Mouse (Mus musculus) hindbrain, embryonic 14.5 days (tissue): ENCODE data around the gene Sapcd2. TPM values are rescaled to one million over a fixed set of nuclear protein-coding genes. Genes with fewer than 3 reads are reported as not detected.
"Not testable (repeated sequence)": the region's sequence is repeated elsewhere in the genome, so short reads cannot be mapped to it uniquely, and the experiment has no call there.

Experiments
- ATAC-seq: fragments of 200-750 bp; cut with Nextera tagmentation; 2 replicates; pipeline ENCODE4 v1.8.0; 2017; ENCODE audit warnings: moderate number of reproducible peaks, mild to moderate bottlenecking, moderate TSS enrichment, moderate library complexity; ENCODE audit not compliant: low FRiP score
- DNase-seq: peaks from one replicate; pipeline ENCODE4 v3.0.0-alpha.2; 2015; ENCODE audit warnings: low spot score
- H3K27ac ChIP-seq: fragments of 300-500 bp; sonication (generic); 2 replicates; pipeline ENCODE4 v1.5.1; 2014; ENCODE audit warnings: mild to moderate bottlenecking, moderate library complexity
- H3K27me3 ChIP-seq: fragments of 300-500 bp; sonication (generic); 2 replicates; pipeline ENCODE4 v1.6.1; 2014; ENCODE audit warnings: mild to moderate bottlenecking, low read length, mixed read lengths; ENCODE audit not compliant: control insufficient read depth, insufficient read depth
- H3K36me3 ChIP-seq: fragments of 300-500 bp; sonication (generic); replicated peaks from 2 replicates; pipeline ENCODE4 v1.6.1; 2014; ENCODE audit not compliant: control insufficient read depth, insufficient read depth
- H3K4me1 ChIP-seq: fragments of 300-500 bp; sonication (generic); replicated peaks from 2 replicates; pipeline ENCODE4 v1.6.1; 2014; ENCODE audit warnings: antibody characterized with exemption, low read length, mixed read lengths; ENCODE audit not compliant: control insufficient read depth, insufficient read depth
- H3K4me2 ChIP-seq: fragments of 300-500 bp; sonication (generic); replicated peaks from 2 replicates; pipeline ENCODE4 v1.6.1; 2014; ENCODE audit warnings: mild to moderate bottlenecking, moderate library complexity
- H3K4me3 ChIP-seq: fragments of 300-500 bp; sonication (generic); replicated peaks from 2 replicates; pipeline ENCODE4 v1.5.1; 2014; ENCODE audit warnings: mild to moderate bottlenecking, low read length
- H3K9ac ChIP-seq: fragments of 300-500 bp; sonication (generic); 2 replicates; pipeline ENCODE4 v1.6.1; 2014
- H3K9me3 ChIP-seq: fragments of 300-500 bp; sonication (generic); 2 replicates; pipeline ENCODE4 v1.6.1; 2016; ENCODE audit warnings: low read length; ENCODE audit not compliant: control insufficient read depth
- WGBS: fragments of 180-500 bp; shearing (Covaris S2); extraction: QIAGEN DNeasy Blood & Tissue Kit; methylation state at CpG from one replicate; pipeline ENCODE4 v1.1.7; 2014; 5-methylcytosine and 5-hydroxymethylcytosine counted together
- polyA plus RNA-seq: library from polyadenylated mRNA; unstranded; fragments of >200 nt; fragmentation: Nextera tagmentation; extraction: Ambion mirVana; gene quantifications from 2 replicates; pipeline ENCODE4 v1.2.1, GENCODE M21; 2014

The Sapcd2 gene
- polyA plus RNA-seq, 1 experiment from 2014 or later: 10.0 TPM

DNA sequence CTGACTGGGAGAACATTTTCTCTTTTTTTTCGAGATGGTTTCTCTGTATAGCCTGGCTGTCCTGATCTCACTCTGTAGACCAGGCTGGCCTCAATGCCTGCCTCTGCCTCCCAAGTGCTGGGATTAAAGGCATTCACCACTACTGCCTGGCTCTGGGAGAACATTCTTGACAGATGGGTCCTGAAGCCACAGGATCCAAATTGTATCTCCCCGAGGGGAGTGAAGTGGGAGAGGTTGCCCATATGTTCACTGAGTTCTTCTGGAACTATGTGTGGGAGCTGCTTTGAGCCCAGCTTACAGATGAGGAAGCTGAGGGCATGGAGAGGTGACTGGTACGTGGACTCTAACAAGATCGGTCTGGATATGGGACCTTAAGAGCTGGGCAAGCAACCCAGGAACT is 31.9 kb downstream of the Sapcd2 start:
- ATAC-seq (no peak), DNase-seq (no peak)
- Histone ChIP-seq H3K4me2 (peak overlapping the region; percentile 62), H3K4me1 (peaks cover 32% of the 10 kb centered on the region), H3K9me3 (no peaks in the 10 kb centered on the region), H3K27ac (peak overlapping the region; percentile 95; the same call in 1 of the 2 replicates), H3K9ac (peak overlapping the region; percentile 99), H3K36me3 (peaks cover 25% of the 10 kb centered on the region), H3K4me3 (peak overlapping the region; percentile 94), H3K27me3 (peaks cover 19% of the 10 kb centered on the region)
- WGBS: 85% methylated on average over 4 of the region's 4 CpGs

- H3K9me3 ChIP-seq: no peaks in the 10 kb centered on the region
- H3K36me3 ChIP-seq: peaks cover 67% of the 10 kb centered on the region
- DNase-seq: no peak
- no peaks in the 10 kb centered on the region for H3K27me3 ChIP-seq
- 90% methylated on average over 10 of the region's 10 CpGs for WGBS
- no peak overlapping the region for H3K27ac ChIP-seq
- H3K9ac ChIP-seq: no peak overlapping the region
- ATAC-seq: no peak
- peaks cover 16% of the 10 kb centered on the region for H3K4me1 ChIP-seq
- no peak overlapping the region for H3K4me2 ChIP-seq
- H3K4me3 ChIP-seq: no peak overlapping the region
Observed at GRCm38 (mm10) chr2:25408908-25409307, 36.8 kb downstream of the Sapcd2 start.

DNA sequence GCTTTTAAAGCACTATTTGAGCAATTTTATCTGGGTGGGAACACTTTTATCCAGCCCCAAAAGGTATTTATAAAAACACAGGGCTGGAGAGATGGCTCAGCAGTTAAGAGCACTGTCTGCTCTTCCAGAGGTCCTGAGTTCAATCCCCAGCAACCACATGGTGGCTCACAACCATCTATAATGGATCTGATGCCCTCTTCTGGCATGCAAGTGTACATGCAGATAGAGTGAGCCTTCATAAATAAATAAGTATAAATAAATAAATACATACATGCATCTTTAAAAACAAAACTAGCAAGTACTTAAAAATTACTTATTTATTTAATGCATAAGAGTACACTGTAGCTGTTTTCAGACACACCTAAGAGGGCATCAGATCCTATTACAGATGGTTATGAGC is 41.3 kb downstream of the Sapcd2 start:
- not testable (repeated sequence) for H3K4me2 ChIP-seq, H3K4me1 ChIP-seq, H3K27ac ChIP-seq, H3K27me3 ChIP-seq, H3K9me3 ChIP-seq, DNase-seq, ATAC-seq, H3K9ac ChIP-seq, H3K4me3 ChIP-seq
- peaks cover 51% of the 10 kb centered on the region for H3K36me3 ChIP-seq

- no peak for DNase-seq
- H3K36me3 ChIP-seq: peaks cover 18% of the 10 kb centered on the region
- no peaks in the 10 kb centered on the region for H3K27me3 ChIP-seq
- no peaks in the 10 kb centered on the region for H3K9me3 ChIP-seq
- H3K4me1 ChIP-seq: no peaks in the 10 kb centered on the region
- ATAC-seq: no peak
- no peak overlapping the region for H3K4me2 ChIP-seq
- H3K4me3 ChIP-seq: no peak overlapping the region
- no peak overlapping the region for H3K27ac ChIP-seq
- 14% methylated on average over 3 of the region's 3 CpGs for WGBS
- H3K9ac ChIP-seq: no peak overlapping the region
Observed at GRCm38 (mm10) chr2:25417426-25417825, 45.3 kb downstream of the Sapcd2 start.

- 24% methylated on average over 3 of the region's 3 CpGs for WGBS
- no peaks in the 10 kb centered on the region for H3K9me3 ChIP-seq
- no peaks in the 10 kb centered on the region for H3K36me3 ChIP-seq
- H3K27ac ChIP-seq: no peak overlapping the region
- peak; percentile 61 for DNase-seq
- peaks cover 10% of the 10 kb centered on the region; the same call in 1 of the 2 replicates for H3K27me3 ChIP-seq
- no peaks in the 10 kb centered on the region for H3K4me1 ChIP-seq
- ATAC-seq: no peak
- H3K4me2 ChIP-seq: no peak overlapping the region
- no peak overlapping the region; the same call in 1 of the 2 replicates for H3K9ac ChIP-seq
- no peak overlapping the region for H3K4me3 ChIP-seq
Observed at GRCm38 (mm10) chr2:25421896-25422295, 49.8 kb downstream of the Sapcd2 start.

DNA sequence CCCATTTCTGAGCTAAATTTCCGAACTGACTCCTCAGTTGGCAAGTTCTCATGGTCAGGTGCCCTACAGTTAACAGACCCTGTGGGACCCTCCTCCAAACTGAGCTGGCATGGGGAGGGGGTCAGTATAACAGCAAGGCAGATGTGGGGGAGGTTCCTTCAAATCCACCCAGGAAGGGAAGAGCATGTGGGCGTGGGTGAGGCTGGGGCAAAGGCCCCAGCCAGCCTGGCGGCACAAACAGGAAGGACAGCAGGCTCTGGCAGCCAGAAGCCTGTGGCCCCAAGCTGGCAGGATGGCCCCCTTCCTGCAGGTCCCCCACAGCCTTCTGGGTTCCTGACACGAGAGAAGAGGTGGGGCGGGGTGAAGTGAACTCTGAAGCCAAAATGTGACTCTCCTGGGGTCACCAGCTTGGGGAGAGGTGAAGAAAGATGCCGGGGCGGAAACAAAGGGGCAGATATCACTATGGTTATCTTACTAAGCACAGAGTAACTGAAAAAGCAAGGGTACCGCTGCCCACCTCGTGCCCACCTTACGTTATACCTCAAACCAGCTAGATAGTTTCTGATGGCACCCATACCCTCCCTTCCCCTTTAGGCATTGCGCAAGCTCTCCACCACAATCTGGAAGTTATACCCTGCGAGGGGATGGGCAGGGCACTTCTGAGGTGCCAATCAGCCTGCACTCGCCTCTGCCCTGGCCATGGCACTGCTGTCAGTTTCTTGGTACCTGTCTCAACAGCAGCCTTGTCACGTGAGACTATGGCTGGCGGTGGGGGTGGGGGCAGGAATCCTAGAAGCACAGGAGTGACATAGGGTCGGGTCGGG is 50.7 kb downstream of the Sapcd2 start, which contains the start of gene Fut7:
Fut7 (plus strand) TSS at position 681 of the 824 bp plus-strand sequence.
- no peak within 1 kb of the TSS for H3K27ac ChIP-seq
- H3K27me3 ChIP-seq: peaks cover 10% of the 10 kb centered on the region; the same call in 1 of the 2 replicates
- ATAC-seq (no peak), DNase-seq (no peak)
- no peaks in the 10 kb centered on the region for H3K36me3 ChIP-seq
- WGBS: 69% methylated on average over 17 of the region's 17 CpGs
- H3K9ac ChIP-seq: no peak within 1 kb of the TSS
- no peak within 1 kb of the TSS for H3K4me2 ChIP-seq
- H3K9me3 ChIP-seq: no peaks in the 10 kb centered on the region
- H3K4me3 ChIP-seq: no peak within 1 kb of the TSS
- H3K4me1 ChIP-seq: no peaks in the 10 kb centered on the region

DNA sequence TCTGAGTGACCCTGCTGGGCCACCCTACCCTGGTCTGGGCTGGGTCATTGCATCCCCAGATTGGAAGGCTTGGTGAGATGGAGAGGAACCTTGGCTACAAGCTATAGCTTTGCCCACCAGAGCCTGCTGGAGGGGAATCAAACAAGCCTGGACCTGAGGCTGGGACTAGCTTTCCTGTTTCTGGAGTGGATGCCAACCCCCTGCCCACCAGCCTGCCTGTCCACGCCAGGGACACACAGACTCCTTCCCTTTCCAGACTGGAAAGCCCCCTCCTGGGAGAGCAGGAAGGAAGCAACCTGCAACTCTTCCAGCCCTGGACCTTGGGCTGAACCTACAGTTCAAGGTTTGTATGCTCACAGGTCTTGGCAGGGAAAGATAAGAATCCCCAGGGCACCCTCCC is 51.5 kb downstream of the Sapcd2 start:
- Histone ChIP-seq H3K27ac (no peak overlapping the region), H3K36me3 (no peaks in the 10 kb centered on the region), H3K4me2 (no peak overlapping the region), H3K9ac (no peak overlapping the region), H3K4me1 (no peaks in the 10 kb centered on the region), H3K9me3 (no peaks in the 10 kb centered on the region), H3K27me3 (peaks cover 10% of the 10 kb centered on the region; the same call in 1 of the 2 replicates), H3K4me3 (no peak overlapping the region)
- WGBS: 67% methylated on average over 1 of the region's 1 CpGs
- DNase-seq (no peak), ATAC-seq (no peak)

DNA sequence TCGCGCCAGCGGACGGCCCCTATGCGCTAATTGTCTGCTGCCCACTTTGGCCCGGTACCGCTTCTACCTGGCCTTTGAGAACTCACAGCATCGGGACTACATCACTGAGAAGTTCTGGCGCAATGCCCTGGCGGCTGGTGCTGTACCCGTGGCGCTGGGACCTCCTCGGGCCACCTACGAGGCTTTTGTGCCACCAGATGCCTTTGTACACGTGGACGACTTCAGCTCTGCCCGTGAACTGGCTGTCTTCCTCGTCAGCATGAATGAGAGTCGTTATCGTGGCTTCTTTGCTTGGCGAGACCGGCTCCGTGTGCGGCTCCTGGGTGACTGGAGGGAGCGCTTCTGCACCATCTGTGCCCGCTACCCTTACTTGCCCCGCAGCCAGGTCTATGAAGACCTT is 53.4 kb downstream of the Sapcd2 start:
- peaks cover 10% of the 10 kb centered on the region; the same call in 1 of the 2 replicates for H3K27me3 ChIP-seq
- no peaks in the 10 kb centered on the region for H3K36me3 ChIP-seq
- no peaks in the 10 kb centered on the region for H3K9me3 ChIP-seq
- H3K4me2 ChIP-seq: no peak overlapping the region
- H3K9ac ChIP-seq: no peak overlapping the region
- 49% methylated on average over 27 of the region's 27 CpGs for WGBS
- H3K4me1 ChIP-seq: peaks cover 15% of the 10 kb centered on the region
- no peak overlapping the region for H3K4me3 ChIP-seq
- no peak overlapping the region for H3K27ac ChIP-seq
- DNase-seq (no peak), ATAC-seq (no peak)

- Histone ChIP-seq H3K9me3 (no peaks in the 10 kb centered on the region), H3K36me3 (no peaks in the 10 kb centered on the region), H3K4me2 (no peak overlapping the region), H3K27me3 (peaks cover 10% of the 10 kb centered on the region; the same call in 1 of the 2 replicates), H3K27ac (no peak overlapping the region), H3K4me3 (no peak overlapping the region), H3K9ac (no peak overlapping the region), H3K4me1 (peaks cover 28% of the 10 kb centered on the region)
- ATAC-seq: no peak
- DNase-seq: peak; percentile 89
- 32% methylated on average over 5 of the region's 5 CpGs for WGBS
Observed at GRCm38 (mm10) chr2:25426721-25427191, 54.6 kb downstream of the Sapcd2 start.
